Mouse (Mus musculus) E14TG2a.4 (cell line): ENCODE data around the gene Pid1.
A peak's percentile ranks its signal among the peaks of the same experiment; 100 is the strongest.

Source experiments
- H3K27me3 ChIP-seq: 2 replicates; pipeline ENCODE4 v1.6.1; 2014; ENCODE audit warnings: low read length, control low read depth; ENCODE audit not compliant: insufficient read depth
- H3K36me3 ChIP-seq: 2 replicates; pipeline ENCODE4 v1.6.1; 2014; ENCODE audit warnings: low read length, control low read depth; ENCODE audit not compliant: insufficient read depth
- H3K4me1 ChIP-seq: replicated peaks from 2 replicates; pipeline ENCODE4 v1.6.1; 2014; ENCODE audit warnings: low read depth, low read length, control low read depth
- H3K4me3 ChIP-seq: replicated peaks from 2 replicates; pipeline ENCODE4 v1.5.1; 2014; ENCODE audit warnings: mild to moderate bottlenecking, low read length
- H3K9me3 ChIP-seq: 2 replicates; pipeline ENCODE4 v1.6.1; 2014; ENCODE audit warnings: low read length, control low read depth
- CTCF ChIP-seq: conservative IDR thresholded peaks from 2 replicates; pipeline ENCODE4 v1.5.1; 2014; ENCODE audit warnings: low read length
- NANOG ChIP-seq: IDR thresholded peaks from 2 replicates; pipeline ENCODE4 v1.6.1; 2014; ENCODE audit warnings: borderline replicate concordance, low read length, mixed read lengths
- POU5F1 ChIP-seq: IDR thresholded peaks from 2 replicates; pipeline ENCODE4 v1.6.1; 2014; ENCODE audit warnings: low read length, borderline replicate concordance

Pid1 gene

GRCm38 (mm10) chr1:84285620-84286019 lies 78.4 kb downstream of the Pid1 start:
- Histone ChIP-seq H3K36me3 (no peaks in the 10 kb centered on the region), H3K4me3 (no peak overlapping the region), H3K4me1 (peaks cover 17% of the 10 kb centered on the region), H3K9me3 (no peaks in the 10 kb centered on the region), H3K27me3 (peaks cover 19% of the 10 kb centered on the region)
- TF ChIP-seq POU5F1 (no peak), CTCF (no peak)

GRCm38 (mm10) chr1:84284293-84285068 lies 79.5 kb downstream of the Pid1 start:
- Histone ChIP-seq H3K4me1 (peaks cover 26% of the 10 kb centered on the region), H3K36me3 (no peaks in the 10 kb centered on the region), H3K4me3 (peak overlapping the region; percentile 88), H3K9me3 (no peaks in the 10 kb centered on the region), H3K27me3 (peaks cover 19% of the 10 kb centered on the region)
- TF ChIP-seq POU5F1 (no peak), NANOG (no peak), CTCF (no peak)

DNA sequence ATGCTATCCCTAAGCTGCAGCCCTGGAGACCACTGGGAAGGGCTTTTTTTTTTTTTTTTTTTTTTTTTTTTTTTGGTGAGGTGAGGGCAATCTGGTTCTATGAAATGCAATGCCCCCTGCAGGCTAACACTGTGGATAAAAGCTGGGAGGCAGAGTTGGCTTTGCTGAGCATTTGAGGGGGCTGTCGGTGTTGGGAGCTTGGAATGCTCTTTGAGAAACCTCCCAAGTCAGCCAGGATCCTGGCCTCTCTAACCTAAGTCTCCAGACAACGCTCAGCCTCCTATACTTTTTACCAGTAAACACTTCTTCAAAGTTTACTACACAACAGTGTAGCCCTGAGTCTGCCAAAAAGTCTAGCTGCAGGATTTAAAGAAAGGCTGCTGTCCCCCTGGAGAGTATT lies 80.9 kb downstream of the Pid1 start:
- no peaks in the 10 kb centered on the region for H3K36me3 ChIP-seq

GRCm38 (mm10) chr1:84280171-84280570 lies 83.8 kb downstream of the Pid1 start:
- peaks cover 25% of the 10 kb centered on the region for H3K4me1 ChIP-seq
- no peak overlapping the region for H3K4me3 ChIP-seq
- no peak for TF ChIP-seq POU5F1
- no peak for TF ChIP-seq CTCF
- TF ChIP-seq NANOG = no peak
- H3K27me3 ChIP-seq = peaks cover 12% of the 10 kb centered on the region
- no peaks in the 10 kb centered on the region for H3K9me3 ChIP-seq
- no peaks in the 10 kb centered on the region for H3K36me3 ChIP-seq

More for the DNA sequence above, 80.9 kb downstream of the Pid1 start:
- Histone ChIP-seq H3K27me3 (peaks cover 19% of the 10 kb centered on the region), H3K4me3 (peak overlapping the region; percentile 88; the same call in 1 of the 2 replicates), H3K4me1 (peaks cover 26% of the 10 kb centered on the region), H3K9me3 (no peaks in the 10 kb centered on the region)
- TF ChIP-seq CTCF (no peak), NANOG (no peak), POU5F1 (no peak)

DNA sequence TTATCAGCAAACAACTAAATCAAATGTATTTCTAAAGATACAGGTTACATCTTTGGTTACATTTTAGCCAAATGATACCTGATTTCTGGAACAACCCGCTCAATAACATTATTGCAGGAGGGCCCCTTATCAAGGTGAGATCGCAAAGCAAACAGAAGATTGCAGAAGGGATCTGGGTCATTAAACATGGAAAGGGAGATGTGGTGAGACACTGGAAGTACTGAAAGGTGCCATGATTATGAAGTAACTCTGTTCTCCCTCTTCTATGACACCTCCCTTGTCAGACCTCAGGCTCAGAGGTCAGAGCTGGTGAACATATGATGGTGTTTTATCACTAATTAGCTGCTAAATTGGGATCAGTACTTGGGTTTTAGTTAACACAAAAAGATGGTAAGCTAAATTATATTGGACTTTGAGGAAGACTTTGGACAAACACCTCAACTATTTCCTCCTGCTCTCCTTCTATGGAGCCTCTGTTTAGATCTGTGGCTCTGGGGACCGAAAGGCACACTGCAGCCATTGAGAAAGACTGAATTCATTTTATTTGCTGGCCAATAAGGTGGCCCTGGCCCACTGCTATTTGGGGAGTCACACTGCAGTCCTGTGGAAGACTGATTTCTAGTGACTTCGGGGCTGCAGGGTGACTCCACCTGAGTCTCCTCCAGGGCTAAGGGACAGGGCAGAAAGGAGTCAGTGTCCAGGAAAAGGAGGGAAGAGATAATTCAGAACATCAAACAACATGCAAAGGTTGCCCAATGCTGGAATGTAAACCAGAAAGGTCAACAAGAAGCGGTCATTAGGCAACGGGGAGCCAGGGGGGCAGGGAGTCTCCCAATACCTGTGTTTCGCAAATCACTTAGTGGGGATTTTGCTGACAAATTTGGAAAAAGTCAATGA lies 85.4 kb downstream of the Pid1 start:
- Histone ChIP-seq H3K27me3 (peaks cover 5% of the 10 kb centered on the region), H3K4me1 (peaks cover 15% of the 10 kb centered on the region), H3K36me3 (no peaks in the 10 kb centered on the region), H3K9me3 (no peaks in the 10 kb centered on the region), H3K4me3 (no peak overlapping the region)
- TF ChIP-seq POU5F1 (no peak), CTCF (no peak), NANOG (no peak)

DNA sequence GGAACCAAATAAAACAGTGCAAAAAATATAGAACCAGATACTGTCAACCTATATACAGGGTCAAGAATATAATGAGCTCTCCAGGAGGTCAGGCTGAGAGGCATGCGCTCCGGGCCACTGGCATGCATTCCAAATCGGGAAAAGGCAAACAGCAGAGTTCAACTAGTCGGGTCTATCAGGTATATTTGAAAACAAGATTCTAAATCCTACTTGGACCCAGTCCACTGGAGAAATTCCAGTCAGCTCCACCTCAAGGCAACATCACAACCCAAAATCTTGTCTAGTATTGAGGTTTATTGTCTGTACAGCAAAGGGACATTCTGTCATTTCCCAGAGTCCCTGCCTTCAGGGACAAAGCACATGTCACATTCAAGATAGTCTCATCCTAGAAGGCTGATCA lies 91.0 kb downstream of the Pid1 start:
- H3K4me3 ChIP-seq = no peak overlapping the region
- H3K4me1 ChIP-seq = peaks cover 8% of the 10 kb centered on the region
- no peaks in the 10 kb centered on the region for H3K9me3 ChIP-seq
- TF ChIP-seq POU5F1 (no peak), NANOG (no peak), CTCF (no peak)
- no peaks in the 10 kb centered on the region for H3K27me3 ChIP-seq
- no peaks in the 10 kb centered on the region for H3K36me3 ChIP-seq

GRCm38 (mm10) chr1:84271712-84272200 lies 92.2 kb downstream of the Pid1 start:
- Histone ChIP-seq H3K36me3 (no peaks in the 10 kb centered on the region), H3K9me3 (no peaks in the 10 kb centered on the region), H3K4me3 (no peak overlapping the region), H3K27me3 (no peaks in the 10 kb centered on the region), H3K4me1 (peaks cover 8% of the 10 kb centered on the region)
- no peak for TF ChIP-seq CTCF

DNA sequence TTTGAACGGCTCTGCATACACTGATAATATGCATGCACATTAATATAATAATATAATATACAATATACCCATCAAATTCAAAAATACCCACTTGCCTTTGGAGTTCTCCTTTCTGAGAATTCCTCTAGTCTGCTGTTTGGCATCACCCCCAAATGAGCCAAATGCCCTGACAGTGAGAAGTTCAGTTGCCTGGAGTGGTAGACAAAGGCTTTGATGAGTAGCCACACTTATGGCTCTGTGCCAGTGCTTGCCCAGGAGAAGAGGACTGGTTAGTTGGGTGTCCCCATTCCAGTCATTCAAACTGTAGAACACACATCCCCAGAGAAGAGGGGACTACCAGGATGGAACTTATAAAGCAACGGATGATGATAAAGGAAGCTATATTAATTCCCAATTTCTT lies 106.3 kb downstream of the Pid1 start:
- TF ChIP-seq POU5F1 (no peak), NANOG (no peak), CTCF (no peak)
- H3K27me3 ChIP-seq = no peaks in the 10 kb centered on the region
- H3K9me3 ChIP-seq = no peaks in the 10 kb centered on the region
- no peaks in the 10 kb centered on the region for H3K36me3 ChIP-seq
- H3K4me1 ChIP-seq = no peaks in the 10 kb centered on the region
- H3K4me3 ChIP-seq = no peak overlapping the region

- no peaks in the 10 kb centered on the region for H3K4me1 ChIP-seq
- no peaks in the 10 kb centered on the region for H3K9me3 ChIP-seq
- H3K4me3 ChIP-seq = no peak overlapping the region
- H3K27me3 ChIP-seq = no peaks in the 10 kb centered on the region
- H3K36me3 ChIP-seq = no peaks in the 10 kb centered on the region
- no peak for TF ChIP-seq NANOG
- TF ChIP-seq POU5F1 = no peak
- TF ChIP-seq CTCF = no peak
Observed at GRCm38 (mm10) chr1:84254361-84254760, 109.6 kb downstream of the Pid1 start.
